Mouse (Mus musculus) testis, postnatal 10 days (tissue): Measurements from ENCODE around the gene Gm5447.
A peak's percentile ranks its signal among the peaks of the same experiment; 100 is the strongest.

ENCODE experiments used
- DNase-seq: peaks from one replicate; pipeline ENCODE4 v3.0.0; 2021; ENCODE audit warnings: low spot score

Gene Gm5447

GRCm38 (mm10) chr13:30986934-30987455 is 13.0 kb downstream of the Gm5447 start:
- DNase-seq, result no peak

GRCm38 (mm10) chr13:30987686-30988085 is 13.7 kb downstream of the Gm5447 start:
- no peak for DNase-seq

DNA sequence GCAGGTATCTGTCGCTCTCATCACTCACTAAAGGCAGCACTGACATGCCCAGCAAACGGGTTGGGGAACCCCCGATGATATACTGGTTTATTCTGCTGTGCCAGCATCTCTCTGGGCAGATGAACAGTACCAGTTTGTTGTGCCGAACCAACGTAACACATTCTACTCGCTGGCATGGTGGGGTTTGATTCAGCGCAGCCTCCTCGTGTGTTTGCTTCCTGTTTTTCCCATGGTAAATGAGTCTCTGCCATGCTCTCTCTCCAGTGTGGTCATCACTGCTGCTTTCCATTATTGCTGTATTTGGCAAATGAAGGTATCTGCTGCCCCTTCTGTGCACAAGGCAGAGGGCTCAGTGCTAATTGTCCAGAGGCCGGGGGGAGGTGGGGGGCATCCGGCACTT is 15.7 kb downstream of the Gm5447 start:
- DNase-seq, result no peak

DNA sequence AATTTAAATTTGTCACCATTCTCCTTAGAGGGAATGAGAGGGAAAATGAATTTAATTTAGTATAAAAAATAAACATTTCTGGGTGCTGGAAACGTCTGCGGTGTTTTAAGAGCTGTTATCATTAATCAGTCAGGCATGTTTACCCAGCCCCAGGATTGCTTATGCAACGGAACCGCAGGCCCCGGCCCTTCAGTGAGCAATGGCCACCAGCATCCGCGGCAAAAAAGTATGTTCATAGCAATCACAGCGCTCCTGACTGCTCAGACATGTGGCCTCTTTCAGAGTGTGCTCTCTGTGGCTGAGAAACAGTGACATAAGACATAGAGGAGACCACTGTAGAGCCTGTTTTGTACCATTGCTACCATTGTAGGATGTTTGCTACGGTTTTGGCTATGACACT is 16.2 kb downstream of the Gm5447 start:
- no peak for DNase-seq

- peak; percentile 52 for DNase-seq
Observed at GRCm38 (mm10) chr13:30993819-30994218, 19.8 kb downstream of the Gm5447 start.

- no peak for DNase-seq
Observed at GRCm38 (mm10) chr13:30994249-30994858, 20.4 kb downstream of the Gm5447 start.

DNA sequence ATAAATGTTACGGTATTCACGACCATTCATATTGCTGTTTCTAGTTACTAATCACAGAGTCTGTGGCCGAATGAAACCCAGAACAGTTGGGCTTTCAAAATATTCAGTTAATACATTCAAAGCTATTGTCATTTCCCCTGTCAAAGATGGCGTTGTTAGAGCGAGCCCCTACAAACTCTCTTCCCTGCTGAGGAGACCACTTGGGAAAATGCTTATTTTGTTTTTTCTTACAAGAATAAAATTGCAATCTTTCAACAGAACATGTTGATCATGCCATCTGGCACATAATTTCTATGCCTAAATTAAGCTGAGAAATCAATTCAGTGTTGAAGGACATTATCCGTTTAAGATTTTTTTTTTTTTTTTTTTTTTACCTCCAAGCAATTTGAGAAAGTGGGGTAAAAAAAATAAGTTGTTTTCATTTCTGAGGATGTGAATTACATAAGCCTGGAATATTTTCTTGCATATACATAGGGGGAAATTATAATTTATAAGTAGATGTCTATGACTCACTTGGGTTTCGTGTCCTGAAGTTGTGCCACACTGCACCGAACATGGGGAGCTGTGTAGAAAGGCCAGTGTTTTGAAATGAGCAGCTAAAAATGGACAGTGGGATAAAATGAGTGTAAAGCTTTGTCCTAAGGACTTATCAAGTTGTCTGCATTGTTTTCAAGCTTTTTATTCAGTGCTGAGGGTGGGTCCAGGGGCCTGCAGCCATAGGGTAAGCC is 23.7 kb downstream of the Gm5447 start:
- no peak for DNase-seq

DNA sequence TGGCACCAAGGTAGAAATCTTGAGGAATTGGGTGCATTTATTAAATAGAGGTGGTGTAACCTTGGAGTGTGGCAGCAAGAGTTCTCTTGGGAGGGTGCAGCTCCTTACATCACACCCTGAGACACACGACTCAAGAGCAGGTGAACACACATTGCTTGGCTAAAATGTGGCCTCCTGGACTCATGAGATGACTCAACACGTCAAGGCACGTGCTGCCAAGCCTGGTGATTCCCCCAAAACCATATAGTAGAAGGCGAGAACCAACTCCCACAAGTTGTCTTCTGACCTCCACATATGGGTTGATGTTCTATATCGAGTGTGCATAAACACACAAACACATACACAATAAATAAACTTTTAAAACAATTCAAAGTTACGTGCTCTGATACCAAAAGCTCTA is 25.8 kb downstream of the Gm5447 start:
- DNase-seq, result no peak

- no peak for DNase-seq
Observed at GRCm38 (mm10) chr13:31004458-31004857, 30.5 kb downstream of the Gm5447 start.

DNA sequence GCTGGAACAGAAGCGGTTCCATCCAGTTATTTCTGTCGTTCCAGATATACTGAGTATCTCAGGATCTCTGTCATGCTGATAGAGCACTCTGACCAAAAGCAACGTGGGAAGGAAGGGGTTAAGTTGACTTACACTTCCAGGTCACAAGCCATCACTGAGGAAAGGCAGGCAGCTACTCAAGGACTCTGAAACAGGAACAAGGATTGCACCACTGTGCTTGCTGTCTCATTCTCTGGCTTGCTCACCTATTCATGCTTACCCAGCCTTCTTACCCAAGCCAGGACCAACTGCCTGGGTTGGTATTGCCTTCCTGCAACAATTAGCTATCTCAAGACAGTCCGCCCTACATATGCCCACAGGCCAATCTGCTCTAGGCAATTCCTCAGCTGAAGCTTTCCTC is 31.0 kb downstream of the Gm5447 start:
- no peak for DNase-seq

- no peak for DNase-seq
Observed at GRCm38 (mm10) chr13:31017545-31017944, 43.5 kb downstream of the Gm5447 start.

GRCm38 (mm10) chr13:31021514-31021913 is 47.5 kb downstream of the Gm5447 start:
- no peak for DNase-seq

DNA sequence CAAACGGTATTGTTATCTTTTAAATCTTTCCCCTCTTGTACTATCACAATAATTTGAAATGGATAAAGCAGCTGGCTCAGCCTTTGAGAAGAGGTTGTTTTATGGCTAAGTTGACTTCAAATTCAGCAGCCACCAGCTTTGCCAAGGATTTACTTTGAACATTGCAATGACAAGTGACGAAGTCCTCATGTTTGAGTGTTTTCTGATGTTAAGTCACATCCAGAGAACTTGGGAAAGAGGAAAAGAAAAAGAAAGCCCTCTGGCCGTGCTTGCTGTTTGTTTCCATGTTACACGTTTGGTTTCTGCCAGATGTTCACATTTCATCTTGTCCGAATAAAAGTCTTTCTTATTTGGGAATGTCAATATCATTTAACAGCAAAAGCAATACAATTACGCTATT is 47.9 kb downstream of the Gm5447 start:
- no peak for DNase-seq

DNA sequence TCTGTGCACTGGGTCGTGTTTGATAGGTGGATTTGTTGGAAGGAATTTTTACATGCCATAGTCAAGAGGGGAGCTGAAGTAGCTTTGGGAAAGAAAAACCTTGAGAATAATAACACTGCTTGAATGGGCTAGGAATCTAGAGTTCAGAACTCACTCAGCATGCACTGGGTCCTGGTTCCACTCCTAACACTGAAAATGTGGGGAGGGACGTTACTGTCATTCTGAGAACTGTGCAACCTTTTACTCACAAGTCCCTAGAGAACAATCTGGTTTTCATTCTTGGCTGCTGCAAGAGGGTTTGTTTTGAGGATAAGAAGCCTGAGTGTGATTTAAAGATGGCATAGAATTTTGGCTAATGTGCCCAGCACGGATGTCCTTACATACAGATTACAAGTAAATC is 49.7 kb downstream of the Gm5447 start:
- DNase-seq, result no peak
